Mouse (Mus musculus) thymus, adult 2 months (tissue): Measurements from ENCODE around the gene Adcy10.

Experiments used
- CTCF ChIP-seq: fragments of 200-500 bp; IDR thresholded peaks from 2 replicates; pipeline ENCODE4 v1.5.1; 2012; ENCODE audit warnings: mild to moderate bottlenecking, control low read depth, low read length, moderate library complexity, borderline replicate concordance; ENCODE audit not compliant: control insufficient read depth, poor library complexity, insufficient read depth; ENCODE audit errors: extremely low read depth
- POLR2A ChIP-seq: fragments of 200-500 bp; IDR thresholded peaks from 2 replicates; pipeline ENCODE4 v1.6.1; 2012; ENCODE audit warnings: mild to moderate bottlenecking, low read length, control low read depth, moderate library complexity; ENCODE audit not compliant: control insufficient read depth, poor library complexity, insufficient read depth; ENCODE audit errors: extremely low read depth

DNA sequence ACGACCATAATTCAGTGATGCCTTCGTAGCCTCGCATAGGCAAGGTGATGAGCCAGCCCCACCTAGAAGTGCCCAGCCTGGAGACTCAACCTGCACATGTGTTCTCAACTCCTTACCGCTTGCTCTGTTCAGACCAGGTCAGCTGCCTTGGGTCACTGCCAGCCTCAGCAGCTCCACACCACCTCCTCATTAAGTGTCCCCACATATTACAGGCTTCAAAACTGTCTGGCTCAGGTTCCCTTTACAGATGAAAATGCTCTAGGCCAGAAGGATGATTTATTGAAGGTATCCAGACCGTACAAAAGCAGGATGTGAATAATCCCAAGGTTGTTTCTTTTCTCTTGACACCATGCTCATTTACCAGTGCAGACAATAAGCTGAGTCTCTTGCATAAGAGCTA is 140.9 kb downstream of the Adcy10 start:
- no peak for TF ChIP-seq CTCF
- no peak for TF ChIP-seq POLR2A
